Mouse (Mus musculus) embryonic fibroblast, embryonic 13.5 days (primary cell): ENCODE measurements at regions not wholly inside any gene's neighbourhood (a gene's known extent, or its start where the extent isn't known, plus 50 kb on each side); places are given as distances from the start of the nearest gene placed in this dataset.

Source experiments
- H3K27ac ChIP-seq: 2 replicates; pipeline ENCODE4 v1.5.1; 2012; ENCODE audit warnings: low read length, control low read depth, inconsistent platforms; ENCODE audit not compliant: insufficient read depth
- H3K4me1 ChIP-seq: 2 replicates; pipeline ENCODE4 v1.6.1; 2011; ENCODE audit warnings: low read length; ENCODE audit not compliant: control insufficient read depth, insufficient read depth
- H3K4me3 ChIP-seq: 2 replicates; pipeline ENCODE4 v1.5.1; 2011; ENCODE audit warnings: mild to moderate bottlenecking, control low read depth, low read length; ENCODE audit not compliant: insufficient read depth
- CTCF ChIP-seq: IDR thresholded peaks from 2 replicates; pipeline ENCODE4 v1.5.1; 2011; ENCODE audit warnings: mild to moderate bottlenecking, control low read depth, low read length, moderate library complexity, borderline replicate concordance; ENCODE audit not compliant: insufficient read depth
- POLR2A ChIP-seq: IDR thresholded peaks from 2 replicates; pipeline ENCODE4 v1.6.1; 2011; ENCODE audit warnings: low read depth, mild to moderate bottlenecking, control low read depth, low read length, moderate library complexity

GRCm38 (mm10) chr1:63857468-63857867 is 88.4 kb upstream of the 4933402D24Rik start:
- H3K4me3 ChIP-seq = no peak overlapping the region
- H3K4me1 ChIP-seq = no peaks in the 10 kb centered on the region
- no peak for TF ChIP-seq CTCF
- TF ChIP-seq POLR2A = no peak
- H3K27ac ChIP-seq = no peak overlapping the region; the same call in 1 of the 2 replicates

GRCm38 (mm10) chr1:63856366-63856765 is 87.3 kb upstream of the 4933402D24Rik start:
- TF ChIP-seq POLR2A (no peak), CTCF (no peak)
- H3K4me3 ChIP-seq = no peak overlapping the region
- H3K27ac ChIP-seq = peak overlapping the region; percentile 48
- no peaks in the 10 kb centered on the region for H3K4me1 ChIP-seq

GRCm38 (mm10) chr1:63854794-63855193 is 85.7 kb upstream of the 4933402D24Rik start:
- TF ChIP-seq POLR2A (no peak), CTCF (peak; percentile 14; the same call in 1 of the 2 replicates)
- H3K27ac ChIP-seq = no peak overlapping the region
- H3K4me1 ChIP-seq = no peaks in the 10 kb centered on the region
- H3K4me3 ChIP-seq = no peak overlapping the region

GRCm38 (mm10) chr1:63851476-63852094 is 82.5 kb upstream of the 4933402D24Rik start:
- H3K4me1 ChIP-seq = no peaks in the 10 kb centered on the region
- TF ChIP-seq CTCF = no peak
- TF ChIP-seq POLR2A = no peak
- H3K27ac ChIP-seq = no peak overlapping the region
- H3K4me3 ChIP-seq = no peak overlapping the region

GRCm38 (mm10) chr1:63850262-63850661 is 81.2 kb upstream of the 4933402D24Rik start:
- Histone ChIP-seq H3K4me3 (no peak overlapping the region), H3K27ac (no peak overlapping the region), H3K4me1 (no peaks in the 10 kb centered on the region)
- TF ChIP-seq CTCF = no peak
- no peak for TF ChIP-seq POLR2A

- no peak for TF ChIP-seq POLR2A
- Histone ChIP-seq H3K4me1 (no peaks in the 10 kb centered on the region), H3K4me3 (no peak overlapping the region), H3K27ac (no peak overlapping the region)
Observed at GRCm38 (mm10) chr1:63828174-63828844, 59.2 kb upstream of the 4933402D24Rik start.

GRCm38 (mm10) chr1:63820614-63821270 is 51.7 kb upstream of the 4933402D24Rik start:
- no peaks in the 10 kb centered on the region for H3K4me1 ChIP-seq
- TF ChIP-seq CTCF (no peak), POLR2A (no peak)
- H3K27ac ChIP-seq = no peak overlapping the region
- no peak overlapping the region for H3K4me3 ChIP-seq

- H3K27ac ChIP-seq = no peak overlapping the region
- H3K4me1 ChIP-seq = no peaks in the 10 kb centered on the region
- TF ChIP-seq POLR2A (no peak), CTCF (no peak)
- no peak overlapping the region for H3K4me3 ChIP-seq
Observed at GRCm38 (mm10) chr1:63819536-63820254, 50.6 kb upstream of the 4933402D24Rik start.
